Mouse (Mus musculus) lung, postnatal 4 days (tissue): ENCODE data around the gene Hdac10.
A peak's percentile ranks its signal among the peaks of the same experiment; 100 is the strongest.

Source experiments
- DNase-seq, 2 experiments: peaks; one replicate each; pipeline ENCODE4 v3.0.0; 2021

The Hdac10 gene

GRCm38 (mm10) chr15:89148496-89149270, 20.2 kb upstream of the Hdac10 start:
- no peak for DNase-seq

- no peak for DNase-seq
These were observed 19.4 kb upstream of the Hdac10 start for GRCm38 (mm10) chr15:89147895-89148294.

GRCm38 (mm10) chr15:89147456-89147855, 19.0 kb upstream of the Hdac10 start:
- no peak for DNase-seq

GRCm38 (mm10) chr15:89147024-89147423, 18.5 kb upstream of the Hdac10 start:
- no peak for DNase-seq

GRCm38 (mm10) chr15:89146537-89146936, 18.0 kb upstream of the Hdac10 start:
- peak; percentile 62 to 66 for DNase-seq

- DNase-seq, result no peak
These were observed 17.4 kb upstream of the Hdac10 start for GRCm38 (mm10) chr15:89145813-89146350.

GRCm38 (mm10) chr15:89144965-89145364, 16.5 kb upstream of the Hdac10 start:
- no peak for DNase-seq

- no peak for DNase-seq
These were observed 14.6 kb upstream of the Hdac10 start for GRCm38 (mm10) chr15:89143134-89143533.

GRCm38 (mm10) chr15:89141905-89142304, 13.4 kb upstream of the Hdac10 start:
- no peak for DNase-seq

GRCm38 (mm10) chr15:89141443-89141842, 12.9 kb upstream of the Hdac10 start:
- DNase-seq, result no peak

- peak; percentile 66 to 81 for DNase-seq
These were observed 12.3 kb upstream of the Hdac10 start, which contains the start of gene Mapk12 for GRCm38 (mm10) chr15:89140659-89141252. Gene Mapk12 (minus strand): TSS chr15:89140703.

GRCm38 (mm10) chr15:89140048-89140658, 11.7 kb upstream of the Hdac10 start:
- DNase-seq, result peak; percentile 48 to 66

- no peak for DNase-seq
These were observed 10.0 kb upstream of the Hdac10 start for GRCm38 (mm10) chr15:89138531-89138930.

- no peak for DNase-seq
These were observed 9.5 kb upstream of the Hdac10 start for GRCm38 (mm10) chr15:89138046-89138405.

GRCm38 (mm10) chr15:89137378-89138045, 9.0 kb upstream of the Hdac10 start:
- DNase-seq, result no peak

GRCm38 (mm10) chr15:89136461-89137155, 8.1 kb upstream of the Hdac10 start:
- no peak for DNase-seq

- DNase-seq, result peak; percentile 39 to 48
These were observed 2.8 kb upstream of the Hdac10 start for GRCm38 (mm10) chr15:89131316-89131715.

GRCm38 (mm10) chr15:89130245-89130644, 1.7 kb upstream of the Hdac10 start:
- no peak for DNase-seq

GRCm38 (mm10) chr15:89127364-89127940, 1.0 kb downstream of the Hdac10 start:
- peak in 1 of 2 experiments; percentile 23 for DNase-seq

- DNase-seq, result peak in 1 of 2 experiments; percentile 16
These were observed 1.9 kb downstream of the Hdac10 start for GRCm38 (mm10) chr15:89126622-89127021.

- DNase-seq, result peak in 1 of 2 experiments; percentile 25
These were observed 3.1 kb downstream of the Hdac10 start for GRCm38 (mm10) chr15:89125351-89125750.

- DNase-seq, result peak in 1 of 2 experiments; percentile 21
These were observed 4.2 kb downstream of the Hdac10 start for GRCm38 (mm10) chr15:89124312-89124711.
